Mouse (Mus musculus): Measurements from ENCODE around the gene Lamb2.

Lamb2 gene

DNA sequence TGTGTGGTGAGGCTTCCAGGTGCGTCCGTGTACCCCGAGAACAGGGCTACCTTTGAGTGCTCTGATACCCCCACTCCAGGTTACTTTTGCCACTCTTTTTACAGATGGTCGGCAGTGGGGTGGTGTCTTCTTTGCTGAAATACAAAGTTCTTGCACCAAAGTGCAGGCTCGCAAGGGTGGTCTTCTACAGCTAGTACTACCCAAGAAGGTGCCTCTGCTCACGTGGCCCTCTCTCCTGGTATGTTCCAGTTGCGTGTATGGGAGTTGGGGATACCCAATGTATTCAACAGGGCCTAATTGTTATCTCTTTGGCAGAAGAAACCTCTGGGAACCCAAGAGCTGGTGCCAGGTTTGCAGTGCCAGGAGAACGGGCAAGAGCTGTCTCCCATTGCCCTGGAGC is 13.7 kb downstream of the Lamb2 start:
- DNase-seq, result no peak

DNA sequence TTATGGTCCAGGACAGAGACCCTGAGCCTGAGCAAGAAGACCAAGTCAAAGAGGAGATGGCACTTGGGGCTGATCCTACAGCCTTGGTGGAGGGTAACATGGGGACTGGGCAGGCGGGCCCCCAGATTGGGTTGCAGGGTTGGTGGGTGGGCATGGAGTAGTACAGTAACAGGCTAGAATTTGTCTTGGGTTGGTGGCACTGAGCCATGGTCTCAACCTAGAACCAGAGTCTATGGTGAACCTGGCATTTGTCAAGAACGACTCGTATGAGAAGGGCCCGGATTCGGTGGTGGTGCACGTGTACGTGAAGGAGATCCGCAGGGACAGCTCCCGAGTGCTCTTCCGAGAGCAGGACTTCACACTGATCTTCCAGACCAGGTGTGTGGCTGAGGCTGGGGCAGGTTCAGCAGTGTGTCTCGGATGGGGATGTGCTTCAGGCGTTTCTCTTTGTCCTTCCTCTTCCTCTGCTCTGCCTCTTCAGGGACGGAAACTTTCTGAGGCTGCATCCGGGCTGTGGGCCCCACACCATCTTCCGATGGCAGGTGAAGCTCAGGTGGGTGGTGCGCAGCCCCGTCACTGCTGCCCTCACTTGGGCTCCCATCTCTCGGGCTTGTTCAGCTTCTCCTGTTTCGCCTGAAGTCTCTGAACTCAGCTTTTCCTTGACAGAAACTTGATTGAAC is 14.8 kb downstream of the Lamb2 start:
- no peak for DNase-seq

DNA sequence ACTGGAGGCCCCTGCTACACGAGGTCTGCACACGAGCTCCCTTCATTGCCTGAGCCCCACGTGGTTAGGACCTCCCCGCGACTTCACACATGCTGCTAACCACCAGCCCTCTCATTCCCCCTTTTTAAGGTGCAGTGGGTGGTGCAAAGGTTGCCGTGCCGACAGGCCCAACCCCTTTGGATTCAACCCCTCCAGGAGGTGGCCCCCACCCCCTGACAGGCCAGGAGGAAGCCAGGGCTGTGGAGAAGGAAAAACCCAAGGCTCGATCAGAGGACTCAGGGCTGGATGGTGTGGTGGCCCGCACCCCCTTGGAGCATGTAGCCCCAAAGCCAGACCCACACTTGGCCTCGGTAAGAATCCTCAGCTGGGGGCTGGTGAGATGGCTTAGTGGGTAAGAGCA is 15.4 kb downstream of the Lamb2 start:
- DNase-seq, result no peak

DNA sequence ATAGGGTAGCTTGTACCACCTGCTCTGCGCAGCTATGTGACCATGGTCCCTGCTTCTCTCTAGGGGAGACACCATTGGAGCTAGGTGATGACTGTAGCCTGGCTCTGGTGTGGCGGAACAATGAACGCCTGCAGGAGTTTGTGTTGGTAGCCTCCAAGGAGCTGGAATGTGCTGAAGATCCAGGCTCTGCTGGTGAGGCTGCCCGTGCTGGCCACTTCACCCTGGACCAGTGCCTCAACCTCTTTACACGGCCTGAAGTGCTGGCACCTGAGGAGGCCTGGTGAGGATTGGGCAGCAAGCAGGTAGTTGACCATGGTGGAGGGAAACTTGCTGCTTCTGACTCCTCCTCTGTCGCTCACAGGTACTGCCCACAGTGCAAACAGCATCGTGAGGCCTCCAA is 19.7 kb downstream of the Lamb2 start:
- DNase-seq, result no peak

DNA sequence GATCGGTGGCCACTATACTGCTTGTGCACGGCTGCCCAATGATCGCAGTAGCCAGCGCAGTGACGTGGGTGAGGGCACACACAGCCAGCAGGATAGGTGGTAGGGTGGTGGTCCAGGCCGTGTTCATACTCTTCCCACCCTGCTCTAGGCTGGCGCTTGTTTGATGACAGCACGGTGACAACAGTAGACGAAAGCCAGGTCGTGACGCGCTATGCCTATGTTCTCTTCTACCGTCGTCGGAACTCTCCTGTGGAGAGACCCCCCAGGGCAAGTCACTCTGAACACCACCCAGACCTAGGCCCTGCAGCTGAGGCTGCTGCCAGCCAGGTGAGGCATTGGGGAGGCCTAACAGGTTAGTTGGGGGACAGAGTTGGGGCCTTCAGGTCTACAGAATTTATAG is 20.4 kb downstream of the Lamb2 start:
- DNase-seq, result no peak

DNA sequence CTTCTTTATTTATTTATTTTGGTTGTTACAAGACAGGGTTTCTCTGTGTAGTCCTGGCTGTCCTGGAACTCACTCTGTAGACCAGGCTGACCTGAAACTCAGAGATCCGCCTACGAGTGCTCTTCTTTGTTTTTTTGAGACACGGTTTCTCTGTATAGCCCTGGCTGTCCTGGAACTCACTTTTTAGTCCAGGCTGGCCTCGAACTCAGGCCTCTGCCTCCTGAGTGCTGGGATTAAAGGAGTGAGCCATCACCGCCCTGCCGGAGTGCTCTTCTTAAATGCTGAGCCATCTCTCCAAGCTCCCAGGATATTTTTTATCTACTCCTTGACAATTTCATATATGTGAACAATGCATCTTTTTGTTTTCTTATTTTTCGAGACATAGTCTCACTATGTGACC is 27.4 kb downstream of the Lamb2 start:
- no peak for DNase-seq

DNA sequence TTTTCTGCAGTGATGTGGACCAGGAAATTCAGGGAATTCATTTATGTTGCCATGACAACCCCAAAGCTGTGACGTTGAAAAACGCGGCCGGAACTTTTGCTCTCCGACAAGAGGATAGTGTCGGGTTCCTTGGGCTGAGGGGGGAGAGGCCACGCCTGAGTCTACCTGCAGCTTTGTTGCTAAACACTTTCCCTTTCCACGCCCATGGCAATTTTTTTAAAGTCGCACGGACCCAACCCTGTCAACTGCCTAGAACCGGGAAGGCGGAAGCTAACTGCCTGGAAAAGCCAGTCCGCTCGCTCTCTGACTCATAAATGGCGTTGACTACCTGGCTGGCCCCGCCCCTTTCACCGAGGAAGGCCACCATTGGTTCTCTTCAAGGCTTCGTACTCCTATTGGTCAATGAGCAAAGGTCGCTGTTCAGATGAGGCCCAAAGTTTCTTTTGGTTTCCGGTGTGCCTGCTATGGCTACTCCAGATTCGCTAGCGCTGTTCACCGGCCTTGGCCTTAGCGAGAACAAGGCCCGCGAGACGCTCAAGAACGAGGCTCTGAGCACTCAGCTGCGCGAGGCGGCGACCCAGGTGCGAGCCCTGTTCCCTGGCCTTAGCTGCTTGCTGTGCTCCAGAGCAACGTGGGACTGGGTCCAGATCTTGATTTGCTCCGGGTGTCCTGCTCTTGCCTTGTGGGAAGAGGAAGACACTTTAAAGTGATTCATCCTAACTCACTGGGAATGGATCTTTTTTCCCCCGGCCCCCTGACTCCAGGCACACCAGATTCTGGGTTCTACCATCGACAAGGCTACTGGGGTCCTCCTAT is 28.3 kb downstream of the Lamb2 start, which contains the start of gene Qars:
TSS of gene Qars (plus strand) at position 88 of the 816 bp plus-strand sequence.
- peak; percentile 92 to 93 for DNase-seq

DNA sequence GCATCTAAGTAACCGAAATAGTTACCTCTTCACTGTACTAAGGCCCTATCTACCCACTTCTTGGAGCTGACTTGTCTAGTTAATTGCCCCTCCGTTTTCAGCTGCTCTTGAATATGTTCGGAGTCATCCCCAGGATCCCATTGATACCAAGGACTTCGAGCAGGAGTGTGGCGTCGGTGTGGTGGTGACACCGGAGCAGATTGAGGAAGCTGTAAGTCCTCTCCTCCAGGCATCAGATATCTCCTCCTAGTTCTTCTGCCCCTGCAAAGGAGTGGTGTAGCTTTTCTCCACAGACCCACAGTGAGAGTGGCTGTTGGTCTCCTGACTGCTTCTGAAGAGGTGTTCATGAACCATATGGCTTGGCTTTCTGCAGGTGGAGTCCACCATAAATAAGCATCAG is 29.2 kb downstream of the Lamb2 start:
- no peak for DNase-seq

DNA sequence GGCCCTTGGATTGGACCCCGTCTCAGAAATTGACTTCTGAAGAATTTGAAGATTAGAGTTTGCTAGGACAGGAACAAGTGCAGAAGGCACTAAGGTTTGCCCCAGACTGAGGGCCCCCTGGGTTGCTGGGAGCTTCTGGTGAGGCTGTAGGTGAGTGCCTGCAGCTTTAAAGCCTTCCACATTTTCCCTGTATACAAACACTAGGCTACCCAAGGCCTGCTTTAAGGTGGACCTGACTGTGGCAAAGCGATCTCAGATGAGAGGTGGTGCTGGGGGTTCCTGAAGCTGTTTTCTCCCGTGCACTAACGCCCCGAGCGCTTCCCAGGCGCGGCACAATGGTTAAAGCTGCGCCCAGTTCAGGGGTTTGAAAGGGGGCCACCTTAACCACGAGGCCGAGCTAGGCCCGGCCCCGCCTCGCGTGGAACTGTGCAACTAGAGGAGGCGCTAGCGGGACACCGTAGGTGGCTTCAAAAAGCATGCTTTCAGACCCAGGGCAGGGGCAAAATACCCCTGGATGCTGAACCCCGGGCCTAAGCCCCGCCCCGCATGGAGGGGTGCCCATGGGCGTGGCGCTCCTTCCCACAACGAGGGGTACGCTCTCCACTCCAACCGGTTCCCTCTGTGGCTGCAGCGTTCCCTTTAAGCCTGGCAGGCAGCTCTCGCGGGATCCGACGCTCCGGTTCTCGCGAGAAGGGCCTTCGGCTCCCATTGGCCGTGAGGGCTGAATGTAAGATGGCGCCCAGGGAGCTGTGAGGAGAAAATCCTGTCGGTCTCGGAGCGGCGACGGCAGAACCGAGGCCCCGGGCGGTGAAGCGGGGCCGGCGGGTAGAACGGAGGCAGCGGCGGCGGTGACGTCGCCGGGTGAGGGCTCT is 37.1 kb downstream of the Lamb2 start, which contains the start of gene Qrich1:
TSS of gene Qrich1 (plus strand) at position 427 of the 872 bp plus-strand sequence.
- DNase-seq, result peak; percentile 90 to 91

DNA sequence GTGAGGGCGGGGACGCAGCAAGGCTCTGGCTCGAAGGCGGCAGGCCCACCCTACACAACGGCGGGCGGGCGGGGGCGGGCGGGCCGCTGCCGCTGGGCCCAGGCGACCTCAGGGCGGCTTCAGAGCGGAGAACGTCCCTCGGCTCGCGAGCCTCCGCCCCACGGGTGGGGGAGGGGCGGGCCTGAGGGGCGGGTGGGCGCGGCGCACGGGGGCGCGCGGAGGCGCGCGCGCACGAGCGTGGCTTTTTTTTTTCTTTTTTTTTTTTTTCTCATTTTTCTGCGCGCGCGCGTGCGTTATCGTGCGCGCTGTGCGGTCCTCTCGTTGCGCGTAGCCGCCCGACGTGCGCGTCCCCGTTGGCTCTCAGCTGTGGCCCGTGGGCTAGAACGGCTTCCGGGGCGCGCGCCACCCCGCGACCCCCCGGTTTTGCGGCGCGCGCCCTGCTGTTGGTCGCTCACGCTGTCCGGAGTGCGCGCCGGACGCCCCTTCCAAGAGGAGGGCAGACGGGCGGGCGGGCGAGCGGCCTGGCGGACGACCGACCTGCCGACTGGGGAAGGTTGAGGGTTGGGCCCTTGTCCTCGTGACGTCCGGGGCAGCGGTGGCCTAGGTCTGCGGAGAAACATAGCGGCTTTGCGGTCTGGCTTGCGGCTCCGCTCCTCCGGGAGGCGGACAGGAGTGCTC is 37.9 kb downstream of the Lamb2 start:
- peak; percentile 84 to 85 for DNase-seq

DNA sequence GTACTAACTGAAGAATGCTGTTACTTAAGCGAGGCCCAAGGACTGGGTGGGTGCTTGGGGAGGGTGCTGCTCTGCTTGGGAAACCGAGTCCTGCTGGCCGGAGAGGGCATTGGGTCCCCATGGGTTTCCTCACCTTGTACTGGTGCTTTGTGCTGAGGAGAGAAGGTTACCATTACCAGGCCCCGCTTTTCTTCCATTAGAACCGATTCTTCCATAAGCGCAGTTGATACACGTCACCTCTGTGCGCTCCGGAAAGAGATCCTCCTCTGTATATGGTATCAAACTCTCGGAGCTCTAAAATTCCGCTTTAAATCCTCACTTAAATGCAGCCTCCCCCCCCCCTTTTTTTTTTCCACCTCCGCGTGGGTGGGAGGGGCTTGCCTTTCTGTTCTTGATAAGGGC is 38.4 kb downstream of the Lamb2 start:
- DNase-seq, result peak in 1 of 2 experiments; percentile 57

DNA sequence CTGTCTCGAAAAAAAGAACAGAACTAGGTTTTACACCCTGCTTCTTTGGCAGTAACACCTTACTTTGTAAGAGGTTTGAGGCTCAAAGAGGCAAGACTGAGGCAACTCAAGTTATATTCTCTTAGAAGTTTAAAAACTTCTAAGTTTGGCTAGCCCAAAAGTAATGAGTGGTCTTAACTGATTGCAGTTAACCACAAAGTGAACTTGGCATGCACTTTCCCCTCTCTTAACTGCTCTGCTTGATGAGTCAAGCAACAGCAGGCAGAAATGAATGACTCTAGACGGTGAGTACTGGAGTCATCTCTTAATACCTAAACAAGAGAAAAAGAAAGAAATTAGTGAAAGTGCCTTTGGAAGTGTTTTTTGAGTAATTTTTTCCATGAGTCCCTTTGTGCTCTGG is 42.1 kb downstream of the Lamb2 start:
- DNase-seq, result no peak

DNA sequence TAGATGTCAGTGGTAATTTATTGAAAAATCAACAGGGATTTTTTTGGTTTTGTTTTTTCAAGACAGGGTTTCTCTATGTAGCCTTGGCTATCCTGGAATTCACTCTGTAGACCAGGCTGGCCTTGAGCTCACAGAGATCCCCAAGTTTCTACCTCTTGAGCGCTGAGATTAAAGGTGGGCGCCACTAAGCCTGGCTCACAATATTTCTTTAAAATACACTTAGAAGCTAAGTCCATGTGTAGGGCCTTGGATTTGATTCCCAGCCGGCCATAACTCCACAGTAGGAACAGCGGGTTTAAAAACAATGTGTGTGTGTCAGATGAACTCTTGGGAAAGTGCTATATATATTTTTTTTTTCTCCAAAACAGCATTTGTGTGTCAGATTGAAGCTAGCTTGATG is 43.8 kb downstream of the Lamb2 start:
- no peak for DNase-seq

DNA sequence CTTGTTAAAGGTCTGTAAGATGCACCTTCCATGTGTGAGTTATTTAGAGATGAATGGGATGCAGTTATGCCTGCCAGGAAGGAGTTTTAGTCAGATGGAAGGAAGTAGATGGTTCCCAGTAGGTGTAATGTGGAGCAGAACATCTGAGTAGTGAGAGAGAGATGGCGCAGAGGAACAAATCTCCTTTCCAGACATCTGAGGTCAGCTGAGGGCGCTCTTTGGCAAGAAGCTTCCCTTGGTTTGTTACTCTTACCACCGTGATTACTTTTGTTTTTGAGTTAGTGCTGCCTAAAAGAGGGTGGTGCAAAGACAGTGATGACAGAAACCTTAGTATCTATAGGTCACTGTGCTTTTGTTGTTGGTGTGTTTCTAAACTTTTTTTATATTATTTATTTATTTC is 45.9 kb downstream of the Lamb2 start:
- no peak for DNase-seq

DNA sequence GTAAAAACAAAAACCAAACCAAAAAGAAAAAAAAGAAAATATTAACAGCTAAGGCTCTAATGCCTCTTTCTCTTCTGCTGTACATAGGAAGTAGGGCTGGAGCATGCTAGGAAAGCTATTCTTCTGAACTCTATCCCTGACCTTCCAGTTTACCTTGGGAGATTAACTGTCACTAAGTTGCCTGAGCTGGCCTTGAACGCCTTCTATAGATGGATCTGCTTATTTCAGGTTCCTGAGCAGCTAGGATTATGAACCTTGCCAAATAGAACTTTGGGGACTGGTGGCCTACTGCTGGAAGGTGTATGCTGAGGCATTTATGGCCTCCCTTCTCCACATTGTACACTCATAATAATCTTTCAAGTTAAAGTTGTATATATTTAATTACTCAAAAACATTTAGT is 51.4 kb downstream of the Lamb2 start:
- no peak for DNase-seq

DNA sequence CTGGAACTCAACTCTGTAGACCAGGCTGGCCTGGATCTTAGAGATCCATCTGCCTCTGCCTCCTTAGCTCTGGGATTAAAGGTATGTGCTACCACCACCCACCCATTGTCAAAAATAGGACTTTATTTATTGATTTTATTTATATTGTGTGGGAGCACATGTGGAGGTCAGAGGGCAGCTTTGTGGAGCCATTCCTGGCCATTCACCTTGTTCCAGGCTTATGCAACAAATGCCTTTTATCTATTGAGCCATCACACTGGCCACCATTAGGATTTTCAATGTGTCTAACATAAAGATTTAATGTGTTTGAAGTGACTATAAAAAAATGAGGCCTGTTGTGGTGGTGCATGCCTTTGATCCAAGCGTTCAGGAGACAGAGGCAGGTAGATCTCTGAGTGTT is 52.0 kb downstream of the Lamb2 start:
- DNase-seq, result no peak

Measured in B cell, adult 2 months (primary cell).